Mouse (Mus musculus) neural tube, postnatal 0 days (tissue): ENCODE results near the gene Hao2. TPM values are rescaled to one million over a fixed set of nuclear protein-coding genes. Genes with fewer than 3 reads are reported as not detected.

ENCODE experiments used
- polyA plus RNA-seq: library from polyadenylated mRNA; unstranded; fragments of >200 nt; fragmentation: Nextera tagmentation; extraction: Ambion mirVana; gene quantifications from 2 replicates; pipeline ENCODE4 v1.2.1, GENCODE M21; 2015

Hao2 gene
- not detected in 2 replicates for polyA plus RNA-seq

DNA sequence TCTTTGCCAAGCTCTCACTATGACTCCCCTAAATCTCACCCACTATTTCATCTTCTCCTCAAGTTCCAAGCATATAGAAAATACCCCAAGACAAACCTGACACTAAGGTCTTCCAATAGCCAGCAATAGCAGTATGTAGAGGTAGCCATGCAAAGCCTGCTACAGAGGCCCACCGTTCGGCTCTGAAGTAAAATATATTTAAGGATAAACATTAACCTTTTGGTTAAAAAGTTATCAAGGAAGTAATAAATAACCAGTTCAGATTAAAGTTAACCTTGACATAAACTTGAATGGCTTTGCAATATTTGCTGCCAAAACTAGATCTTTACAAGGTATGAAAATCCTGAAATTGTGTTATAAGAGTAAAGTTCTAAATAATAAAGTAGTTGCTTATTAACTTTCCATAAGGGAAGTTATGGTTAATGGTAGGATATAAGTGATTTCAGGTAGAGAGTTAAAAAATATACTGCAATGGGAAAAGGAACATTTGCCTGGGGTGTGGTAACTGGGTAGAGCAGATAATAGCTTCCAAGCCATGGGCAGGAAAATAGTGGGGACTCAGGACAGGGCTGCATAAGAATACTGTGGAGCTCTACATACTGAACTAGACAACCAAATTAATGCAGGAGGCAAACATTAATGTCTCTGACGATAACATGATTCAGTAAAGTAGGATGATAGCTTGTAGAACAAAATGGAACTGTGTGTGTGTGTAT lies at the start of gene Hao2:
Hao2 (minus strand) TSS at position 183 of the 716 bp plus-strand sequence.

DNA sequence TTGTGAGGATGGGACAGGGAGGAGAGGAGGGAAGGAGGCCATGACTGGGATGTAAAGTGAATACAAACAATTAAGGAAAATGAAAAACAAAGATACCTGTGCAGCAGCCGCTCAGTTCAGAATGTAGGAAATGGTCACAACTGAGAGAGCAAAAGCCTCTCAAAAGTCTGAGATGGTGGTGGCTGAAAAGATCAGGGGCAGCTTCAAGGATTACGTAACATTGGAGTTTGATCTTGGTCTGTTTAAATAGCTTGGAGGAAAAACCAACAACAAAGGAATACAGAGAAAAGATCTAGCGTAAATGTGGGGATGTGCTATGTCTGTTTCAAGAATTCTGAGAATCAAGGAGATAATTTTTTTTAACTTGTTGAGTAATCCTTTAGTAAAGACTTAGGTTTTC lies 33.5 kb downstream of the Hao2 start, which contains the start of gene Hsd3b1:
Hsd3b1 (minus strand) TSS at position 219 of the 400 bp plus-strand sequence.

Other genes with a start within 250 kb of the Hao2 start
- gene Hsd3b2, start 168.7 kb downstream of the Hao2 start, polyA plus RNA-seq, result 0.06 and 0.17 TPM in 2 replicates
- gene Hsd3b3, start 130.1 kb downstream of the Hao2 start, polyA plus RNA-seq, result 0.08 and 0.10 TPM in 2 replicates
- 0.09 TPM in 1 of 2 replicates, not detected in the other for gene Hsd3b6, start 78.8 kb downstream of the Hao2 start, polyA plus RNA-seq
- 0.09 TPM in 1 of 2 replicates, not detected in the other for gene Hsd3b1, start 33.4 kb downstream of the Hao2 start, polyA plus RNA-seq
- gene Wars2, start 247.8 kb upstream of the Hao2 start, polyA plus RNA-seq, result 4.4 and 5.9 TPM in 2 replicates